ENCODE assay signal across 8 mouse cellular contexts in genomic region chr5:72503531-72504523, GRCm38 (mm10). TPM values are rescaled to one million over a fixed set of nuclear protein-coding genes. Genes with fewer than 3 reads are reported as not detected.
DNase-seq lines count a peak whose midpoint lies in the region; ATAC-seq lines count a peak whose summit lies in the region.

Corin (minus strand) TSS chr5:72504473.

- 2% methylated on average over 64 of the region's 64 CpGs for WGBS in kidney, embryonic 14.5 days
- WGBS in embryonic facial prominence, embryonic 14.5 days = 1% methylated on average over 61 of the region's 64 CpGs
- WGBS in liver, embryonic 15.5 days (ENCODE audit: insufficient replicate concordance) = 1% methylated on average over 64 of the region's 64 CpGs

- H3K4me3 ChIP-seq in kidney, embryonic 14.5 days (ENCODE audit: low read length) = peak within 1 kb of the TSS; percentile 40
- H3K4me3 ChIP-seq in embryonic facial prominence, embryonic 14.5 days (ENCODE audit: low read depth, low read length) = peak within 1 kb of the TSS; percentile 45
- peak within 1 kb of the TSS; percentile 18 for H3K4me3 ChIP-seq in liver, embryonic 15.5 days (replicated peaks)

- H3K4me2 ChIP-seq in kidney, embryonic 14.5 days (replicated peaks; ENCODE audit: low read depth, low read length) = peak within 1 kb of the TSS; percentile 63
- peak within 1 kb of the TSS; percentile 82 for H3K4me2 ChIP-seq in embryonic facial prominence, embryonic 14.5 days (ENCODE audit: low read depth, low read length)
- H3K4me2 ChIP-seq in liver, embryonic 15.5 days = peak within 1 kb of the TSS; percentile 41

- H3K36me3 ChIP-seq in kidney, embryonic 14.5 days (ENCODE audit: control insufficient read depth, insufficient read depth, low read length) = no peaks in the 10 kb centered on the region
- no peaks in the 10 kb centered on the region for H3K36me3 ChIP-seq in embryonic facial prominence, embryonic 14.5 days (ENCODE audit: control insufficient read depth, insufficient read depth, low read length)
- H3K36me3 ChIP-seq in liver, embryonic 15.5 days (replicated peaks) = no peaks in the 10 kb centered on the region

- peak within 1 kb of the TSS; percentile 38; the same call in 1 of the 2 replicates for H3K9ac ChIP-seq in kidney, embryonic 14.5 days (ENCODE audit: low read depth, low read length)
- peak within 1 kb of the TSS; percentile 59 for H3K9ac ChIP-seq in embryonic facial prominence, embryonic 14.5 days (ENCODE audit: low read depth, low read length)
- H3K9ac ChIP-seq in liver, embryonic 15.5 days = no peak within 1 kb of the TSS

- 0 out of 2 replicates have a peak, but pooled peaks cover 5% of the 10 kb centered on the region for H3K4me1 ChIP-seq in kidney, embryonic 14.5 days (ENCODE audit: control insufficient read depth, insufficient read depth, low read length)
- H3K4me1 ChIP-seq in embryonic facial prominence, embryonic 14.5 days (ENCODE audit: control insufficient read depth, insufficient read depth, low read length) = peaks cover 17% of the 10 kb centered on the region
- H3K4me1 ChIP-seq in liver, embryonic 15.5 days (replicated peaks) = 0 out of 2 replicates have a peak, but pooled peaks cover 4% of the 10 kb centered on the region

- DNase-seq in kidney, adult 18-20 months = no peak
- no peak for DNase-seq in embryonic facial prominence, embryonic 14.5 days (ENCODE audit: low spot score)
- DNase-seq in testis, postnatal 10 days (ENCODE audit: low spot score) = peak; percentile 58
- no peak for DNase-seq in left cerebral cortex, adult 11 months (ENCODE audit: low spot score)
- DNase-seq in left cerebral cortex, postnatal 25 days (ENCODE audit: low spot score in 2 of 2) = no peak

- peak; percentile 68 for ATAC-seq in kidney, embryonic 14.5 days (ENCODE audit: low FRiP score, low TSS enrichment)
- ATAC-seq in embryonic facial prominence, embryonic 14.5 days (ENCODE audit: low read depth) = peak; percentile 58; the same call in 1 of the 2 replicates
- ATAC-seq in hematopoietic stem cell, adult 5-6 weeks (replicated peaks in 1 of 2; ENCODE audit: insufficient read depth in 1 of 2, low FRiP score in 2 of 2, low TSS enrichment in 1 of 2, low read depth in 1 of 2, poor library complexity in 2 of 2, severe bottlenecking in 2 of 2) = peak; percentile 28 to 51; a peak in 3 of 4 replicates
- ATAC-seq in liver, embryonic 15.5 days (ENCODE audit: insufficient read depth) = no peak

- H3K27me3 ChIP-seq in kidney, embryonic 14.5 days (ENCODE audit: control insufficient read depth, insufficient read depth, low read length) = peaks cover 25% of the 10 kb centered on the region
- H3K27me3 ChIP-seq in embryonic facial prominence, embryonic 14.5 days (replicated peaks; ENCODE audit: control insufficient read depth, insufficient read depth, low read length) = peaks cover 32% of the 10 kb centered on the region
- H3K27me3 ChIP-seq in liver, embryonic 15.5 days = peaks cover 38% of the 10 kb centered on the region

- H3K27ac ChIP-seq in kidney, embryonic 14.5 days (ENCODE audit: low read depth, low read length) = no peak within 1 kb of the TSS
- no peak within 1 kb of the TSS; the same call in 1 of the 2 replicates for H3K27ac ChIP-seq in embryonic facial prominence, embryonic 14.5 days (replicated peaks; ENCODE audit: low read depth, low read length)
- H3K27ac ChIP-seq in liver, embryonic 15.5 days (replicated peaks) = no peak within 1 kb of the TSS

- intact Hi-C loops in left cerebral cortex, postnatal 25 days (cut with DNase I) = loop anchor here (2.0 kb wide), 1 partner anchor 153 kb away; no protein-coding TSS in a partner anchor

- H3K9me3 ChIP-seq in kidney, embryonic 14.5 days (ENCODE audit: control insufficient read depth, low read length) = no peaks in the 10 kb centered on the region
- no peaks in the 10 kb centered on the region for H3K9me3 ChIP-seq in embryonic facial prominence, embryonic 14.5 days (ENCODE audit: control insufficient read depth, low read length)
- no peaks in the 10 kb centered on the region for H3K9me3 ChIP-seq in liver, embryonic 15.5 days (replicated peaks)

RNA-seq across cellular contexts. Expression of gene Corin, which starts in this region (rescaled TPM):
- polyA plus RNA-seq in kidney, embryonic 14.5 days (2014; fragmentation: Nextera tagmentation; extraction: Ambion mirVana) = 1.8 and 3.5 TPM in 2 replicates
- 4.5 and 5.3 TPM in 2 replicates for polyA plus RNA-seq in embryonic facial prominence, embryonic 14.5 days (2014; fragmentation: Nextera tagmentation; extraction: Ambion mirVana)
- total RNA-seq in hematopoietic stem cell, adult 5-6 weeks (2017) = not detected in 2 replicates
- 0.01 and 0.15 TPM in 2 replicates for polyA plus RNA-seq in liver, embryonic 15.5 days (2015; fragmentation: Nextera tagmentation; extraction: Ambion mirVana)
- under 1 TPM; 0.18 to 0.25 TPM for total RNA-seq in left cerebral cortex, postnatal 25 days (2021)

Comparison
In these comparisons a context has a peak if more than half of its experiments do, and no peak if none do; other contexts are left out.
1. Peak in ATAC-seq in hematopoietic stem cell, adult 5-6 weeks; RNA of the gene not detected or under 1 TPM.